Mouse (Mus musculus) heart, embryonic 12.5 days (tissue): ENCODE measurements around the gene Tmem63a. TPM values are rescaled to one million over a fixed set of nuclear protein-coding genes. Genes with fewer than 3 reads are reported as not detected.
"Not testable (repeated sequence)": the region's sequence is repeated elsewhere in the genome, so short reads cannot be mapped to it uniquely, and the experiment has no call there.

ENCODE experiments used
- ATAC-seq: fragments of 200-750 bp; cut with Nextera tagmentation; 2 replicates; pipeline ENCODE4 v1.8.0; 2017; ENCODE audit warnings: moderate TSS enrichment, moderate library complexity; ENCODE audit not compliant: insufficient number of reproducible peaks, low FRiP score
- H3K27ac ChIP-seq: fragments of 300-500 bp; sonication (generic); 2 replicates; pipeline ENCODE4 v1.5.1; 2016; ENCODE audit warnings: mild to moderate bottlenecking, moderate library complexity; ENCODE audit not compliant: poor library complexity, severe bottlenecking
- H3K27me3 ChIP-seq: fragments of 300-500 bp; sonication (generic); replicated peaks from 2 replicates; pipeline ENCODE4 v1.6.1; 2016; ENCODE audit warnings: mild to moderate bottlenecking, moderate library complexity
- H3K36me3 ChIP-seq: fragments of 300-500 bp; sonication (generic); 2 replicates; pipeline ENCODE4 v1.6.1; 2016; ENCODE audit warnings: mild to moderate bottlenecking, moderate library complexity
- H3K4me1 ChIP-seq: fragments of 300-500 bp; sonication (generic); replicated peaks from 2 replicates; pipeline ENCODE4 v1.6.1; 2016; ENCODE audit warnings: mild to moderate bottlenecking
- H3K4me2 ChIP-seq: fragments of 300-500 bp; sonication (generic); 2 replicates; pipeline ENCODE4 v1.6.1; 2016; ENCODE audit warnings: mild to moderate bottlenecking, moderate library complexity
- H3K4me3 ChIP-seq: fragments of 300-500 bp; sonication (generic); 2 replicates; pipeline ENCODE4 v1.5.1; 2016; ENCODE audit warnings: mild to moderate bottlenecking
- H3K9ac ChIP-seq: fragments of 300-500 bp; sonication (generic); 2 replicates; pipeline ENCODE4 v1.6.1; 2016; ENCODE audit warnings: mild to moderate bottlenecking, moderate library complexity
- H3K9me3 ChIP-seq: fragments of 300-500 bp; sonication (generic); replicated peaks from 2 replicates; pipeline ENCODE4 v1.6.1; 2016; ENCODE audit warnings: mild to moderate bottlenecking, moderate library complexity
- WGBS: fragments of 180-500 bp; shearing (Covaris S2); methylation state at CpG from one replicate; pipeline ENCODE4 v1.1.7; 2016; 5-methylcytosine and 5-hydroxymethylcytosine counted together
- polyA plus RNA-seq: library from polyadenylated mRNA; unstranded; fragments of >200 nt; fragmentation: Nextera tagmentation; extraction: Ambion mirVana; gene quantifications from 2 replicates; pipeline ENCODE4 v1.2.1, GENCODE M21; 2016

Tmem63a gene
- polyA plus RNA-seq: 10.2 and 10.6 TPM in 2 replicates

DNA sequence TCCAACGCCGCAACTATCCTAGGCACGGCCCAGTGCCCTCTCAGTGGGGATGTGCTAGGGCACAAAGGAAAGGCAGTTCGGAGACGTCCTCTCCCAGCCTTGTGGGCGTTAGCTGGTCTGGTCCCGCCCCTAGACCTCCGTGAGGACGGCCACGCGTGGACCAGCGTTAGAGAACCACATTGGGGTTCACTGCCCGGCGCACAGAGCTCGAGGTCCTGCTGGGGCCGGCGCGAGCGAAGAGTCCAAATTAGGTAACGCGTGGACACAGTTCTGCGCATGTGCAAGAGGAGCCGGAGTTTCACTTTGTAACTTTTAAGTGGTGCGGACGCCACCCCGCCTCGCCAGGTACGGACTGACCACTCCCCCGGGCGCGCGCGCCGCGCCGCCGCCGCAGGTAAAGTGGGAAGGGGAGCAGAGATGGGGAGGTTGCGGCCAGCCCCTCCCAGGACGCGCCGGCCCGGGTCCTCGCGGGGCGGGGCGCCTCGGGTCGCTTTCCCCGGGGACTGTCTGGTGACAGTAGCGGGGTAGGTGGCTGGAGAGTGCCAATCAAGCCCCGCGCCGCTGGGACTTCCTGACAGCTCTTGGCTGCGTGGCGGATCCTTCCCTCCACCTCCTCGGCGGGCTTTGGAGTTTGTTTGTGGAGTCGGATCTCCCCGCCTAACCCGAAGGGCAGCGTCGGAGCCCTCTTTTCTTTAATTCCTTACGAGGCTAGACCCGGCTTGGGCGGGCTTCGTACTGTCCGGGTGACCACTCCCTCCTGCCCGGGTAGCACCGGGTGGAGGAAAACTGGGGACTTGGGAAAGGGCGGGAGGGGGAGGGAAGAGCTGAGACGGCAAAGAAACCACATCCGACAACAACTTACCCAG, at the start of gene Tmem63a:
Gene Tmem63a, plus strand, starts transcription at position 179 of the 866 bp plus-strand sequence.
- peaks cover 9% of the 10 kb centered on the region; the same call in 1 of the 2 replicates for H3K36me3 ChIP-seq
- peak; percentile 69 for ATAC-seq
- peaks cover 47% of the 10 kb centered on the region for H3K4me1 ChIP-seq
- no peaks in the 10 kb centered on the region for H3K9me3 ChIP-seq
- H3K27ac ChIP-seq: peak within 1 kb of the TSS; percentile 69
- peak within 1 kb of the TSS; percentile 84 for H3K9ac ChIP-seq
- peaks cover 9% of the 10 kb centered on the region for H3K27me3 ChIP-seq
- peak within 1 kb of the TSS; percentile 87 for H3K4me2 ChIP-seq
- H3K4me3 ChIP-seq: peak within 1 kb of the TSS; percentile 92
- whole genome bisulfite sequencing: 0% methylated on average over 71 of the region's 73 CpGs

GRCm38 (mm10) chr1:180892808-180893207, 49.3 kb upstream of the Tmem63a start, which contains the start of gene Lefty2:
Gene Lefty2, plus strand, starts transcription at chr1:180893108.
- Histone ChIP-seq H3K4me1 (peaks cover 31% of the 10 kb centered on the region), H3K9ac (no peak within 1 kb of the TSS), H3K27ac (no peak within 1 kb of the TSS), H3K4me2 (no peak within 1 kb of the TSS), H3K4me3 (no peak within 1 kb of the TSS), H3K36me3 (no peaks in the 10 kb centered on the region), H3K9me3 (no peaks in the 10 kb centered on the region), H3K27me3 (peaks cover 55% of the 10 kb centered on the region)
- ATAC-seq: no peak
- WGBS: 41% methylated on average over 10 of the region's 10 CpGs

- ATAC-seq, H3K36me3 ChIP-seq, H3K9me3 ChIP-seq, H3K27ac ChIP-seq: not testable (repeated sequence)
- Histone ChIP-seq H3K27me3 (peaks cover 55% of the 10 kb centered on the region), H3K4me1 (0 out of 2 replicates have a peak, but pooled peaks cover 18% of the 10 kb centered on the region), H3K9ac (peak overlapping the region; percentile 40; the same call in 1 of the 2 replicates), H3K4me2 (peak overlapping the region; percentile 61), H3K4me3 (peak overlapping the region; percentile 26)
- WGBS: 4% methylated on average over 51 of the region's 51 CpGs
These were observed 47.8 kb upstream of the Tmem63a start for GRCm38 (mm10) chr1:180894088-180894987.

DNA sequence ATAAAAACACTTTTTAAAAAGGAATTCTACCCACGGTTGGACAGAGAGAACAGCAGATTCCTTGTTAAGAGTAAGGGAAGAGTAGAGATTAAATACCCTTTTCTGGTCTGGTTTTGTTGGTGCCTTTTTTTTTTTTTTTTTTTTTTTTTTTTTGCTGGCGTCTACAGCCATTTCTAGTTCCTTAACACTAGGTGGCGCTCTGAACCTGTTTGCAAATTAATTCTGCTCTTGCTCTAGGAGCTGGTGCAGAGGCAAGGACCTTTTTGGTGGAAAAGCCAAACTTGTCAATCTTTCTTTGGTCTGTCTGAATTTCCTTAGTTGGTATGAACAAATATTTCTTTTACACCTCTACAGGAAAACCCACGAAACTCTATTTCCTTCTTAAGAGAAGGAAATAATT, 41.0 kb upstream of the Tmem63a start:
- 0 out of 2 replicates have a peak, but pooled peaks cover 7% of the 10 kb centered on the region for H3K27me3 ChIP-seq
- peaks cover 6% of the 10 kb centered on the region for H3K36me3 ChIP-seq
- H3K4me3 ChIP-seq: no peak overlapping the region
- under 1% methylated on average over 4 of the region's 4 CpGs for WGBS
- no peak for ATAC-seq
- no peak overlapping the region for H3K27ac ChIP-seq
- no peaks in the 10 kb centered on the region for H3K9me3 ChIP-seq
- H3K9ac ChIP-seq: no peak overlapping the region
- H3K4me1 ChIP-seq: peaks cover 16% of the 10 kb centered on the region
- H3K4me2 ChIP-seq: no peak overlapping the region

- Histone ChIP-seq H3K9ac (no peak overlapping the region), H3K4me2 (no peak overlapping the region), H3K4me3 (no peak overlapping the region), H3K36me3 (peaks cover 23% of the 10 kb centered on the region), H3K27me3 (no peaks in the 10 kb centered on the region), H3K9me3 (no peaks in the 10 kb centered on the region), H3K27ac (no peak overlapping the region), H3K4me1 (peaks cover 19% of the 10 kb centered on the region)
- peak; percentile 88 for ATAC-seq
- WGBS: 26% methylated on average over 5 of the region's 5 CpGs
These were observed 39.2 kb upstream of the Tmem63a start for GRCm38 (mm10) chr1:180902915-180903314.

- peak overlapping the region; percentile 61 for H3K27ac ChIP-seq
- WGBS: 37% methylated on average over 10 of the region's 10 CpGs
- peaks cover 19% of the 10 kb centered on the region for H3K4me1 ChIP-seq
- peak overlapping the region; percentile 53; the same call in 1 of the 2 replicates for H3K9ac ChIP-seq
- peaks cover 30% of the 10 kb centered on the region for H3K36me3 ChIP-seq
- H3K4me3 ChIP-seq: peak overlapping the region; percentile 71
- ATAC-seq: no peak
- peak overlapping the region; percentile 89 for H3K4me2 ChIP-seq
- no peaks in the 10 kb centered on the region for H3K9me3 ChIP-seq
- no peaks in the 10 kb centered on the region for H3K27me3 ChIP-seq
These were observed 38.5 kb upstream of the Tmem63a start for GRCm38 (mm10) chr1:180903666-180904038.

- Histone ChIP-seq H3K4me3 (peak within 1 kb of the TSS; percentile 71), H3K27me3 (no peaks in the 10 kb centered on the region), H3K9ac (peak within 1 kb of the TSS; percentile 80), H3K36me3 (peaks cover 30% of the 10 kb centered on the region), H3K4me2 (peak within 1 kb of the TSS; percentile 89), H3K27ac (peak within 1 kb of the TSS; percentile 65), H3K9me3 (no peaks in the 10 kb centered on the region), H3K4me1 (peaks cover 19% of the 10 kb centered on the region)
- ATAC-seq: peak; percentile 97
- under 1% methylated on average over 52 of the region's 52 CpGs for WGBS
These were observed 37.9 kb upstream of the Tmem63a start, which contains the start of gene Pycr2 for GRCm38 (mm10) chr1:180904039-180904814. Gene Pycr2, plus strand, starts transcription at chr1:180904293.

- no peak for ATAC-seq
- under 1% methylated on average over 5 of the region's 5 CpGs for WGBS
These were observed 37.4 kb upstream of the Tmem63a start for GRCm38 (mm10) chr1:180904815-180905080.

GRCm38 (mm10) chr1:180905307-180905706, 36.8 kb upstream of the Tmem63a start:
- Histone ChIP-seq H3K4me1 (peaks cover 19% of the 10 kb centered on the region), H3K27ac (no peak overlapping the region), H3K9me3 (no peaks in the 10 kb centered on the region), H3K36me3 (peaks cover 30% of the 10 kb centered on the region), H3K4me2 (peak overlapping the region; percentile 89), H3K27me3 (no peaks in the 10 kb centered on the region), H3K4me3 (peak overlapping the region; percentile 71), H3K9ac (peak overlapping the region; percentile 55; the same call in 1 of the 2 replicates)
- no peak for ATAC-seq
- 72% methylated on average over 6 of the region's 6 CpGs for WGBS

More at GRCm38 (mm10) chr1:180904815-180905080, 37.4 kb upstream of the Tmem63a start:
- peak overlapping the region; percentile 65 for H3K27ac ChIP-seq
- H3K9me3 ChIP-seq: no peaks in the 10 kb centered on the region
- no peaks in the 10 kb centered on the region for H3K27me3 ChIP-seq
- H3K4me3 ChIP-seq: peak overlapping the region; percentile 71
- H3K9ac ChIP-seq: peak overlapping the region; percentile 80
- peaks cover 19% of the 10 kb centered on the region for H3K4me1 ChIP-seq
- H3K4me2 ChIP-seq: peak overlapping the region; percentile 89
- H3K36me3 ChIP-seq: peaks cover 30% of the 10 kb centered on the region

- 88% methylated on average over 17 of the region's 17 CpGs for WGBS
- H3K27me3 ChIP-seq: no peaks in the 10 kb centered on the region
- peaks cover 30% of the 10 kb centered on the region for H3K36me3 ChIP-seq
- no peaks in the 10 kb centered on the region for H3K9me3 ChIP-seq
- ATAC-seq: no peak
- peak overlapping the region; percentile 71 for H3K4me3 ChIP-seq
- peaks cover 19% of the 10 kb centered on the region for H3K4me1 ChIP-seq
- H3K4me2 ChIP-seq: peak overlapping the region; percentile 89
- no peak overlapping the region for H3K9ac ChIP-seq
- H3K27ac ChIP-seq: no peak overlapping the region
These were observed 36.3 kb upstream of the Tmem63a start for GRCm38 (mm10) chr1:180905876-180906275.
